33 mouse cellular contexts compared by ENCODE assay signal in the genomic region with DNA sequence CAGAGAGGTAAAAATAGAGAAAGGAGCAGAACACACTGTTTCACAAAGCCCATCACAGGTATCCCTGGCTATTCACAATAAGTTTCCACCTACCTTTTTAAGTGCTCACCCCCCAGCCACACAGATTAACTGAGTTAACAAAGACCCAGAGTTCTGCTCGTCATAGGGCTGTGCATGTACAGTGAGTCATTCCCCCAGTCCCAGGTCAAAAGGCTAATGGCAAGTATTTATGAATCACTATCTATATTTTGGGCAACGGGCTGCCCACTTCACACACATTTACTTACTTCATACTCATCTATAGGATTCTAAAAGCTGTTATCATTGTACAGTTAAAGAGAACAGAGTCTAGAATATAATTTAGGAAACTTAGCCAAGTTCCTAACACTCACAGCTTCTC.
DNase-seq lines count a peak whose midpoint lies in the region; ATAC-seq and TF ChIP-seq lines count a peak whose summit lies in the region.
"Had no signal": no experiment of that assay in that cellular context is flagged by ENCODE, and none has a peak within 500 bp of the region (broad histone marks: within the 10 kb centered on the region; RNA-seq: fewer than 3 reads in every experiment).

No protein-coding gene starts in this region.

- ATAC-seq in frontal cortex, adult (ENCODE audit: low TSS enrichment) = peak; percentile 16; the same call in 1 of the 2 replicates
- ATAC-seq in heart, embryonic 13.5 days (ENCODE audit: extremely low read depth, insufficient number of reproducible peaks, low FRiP score, low TSS enrichment) = no peak
- ATAC-seq in midbrain, embryonic 11.5 days (ENCODE audit: low FRiP score) = no peak
- ATAC-seq: activated CD4-positive, CD25-positive, alpha-beta regulatory T cell, adult 4 months; CD4-positive, CD25-positive, alpha-beta regulatory T cell, adult 4 months; intestine, embryonic 16.5 days; liver, embryonic 12.5 days; liver, postnatal 0 days; midbrain, embryonic 13.5 days had no signal

- no peaks in the 10 kb centered on the region for H3K79me2 ChIP-seq in myocyte (ENCODE audit: control insufficient read depth, insufficient read depth)

- H3K27me3 ChIP-seq in heart, embryonic 13.5 days (replicated peaks) = no peaks in the 10 kb centered on the region
- no peaks in the 10 kb centered on the region for H3K27me3 ChIP-seq in myocyte (ENCODE audit: control insufficient read depth, insufficient read depth, insufficient read length)
- no peaks in the 10 kb centered on the region for H3K27me3 ChIP-seq in midbrain, embryonic 11.5 days (ENCODE audit: control insufficient read depth, insufficient read depth, low read length)
- H3K27me3 ChIP-seq: embryonic facial prominence, embryonic 12.5 days; hindbrain, embryonic 13.5 days; liver, embryonic 12.5 days; midbrain, embryonic 13.5 days; neural tube, embryonic 15.5 days had no signal

- no peak overlapping the region for H3ac ChIP-seq in myocyte (ENCODE audit: control insufficient read depth, insufficient read length)

- no peak for TF ChIP-seq POLR2A in myocyte (IDR thresholded peaks at IDR 0.05; ENCODE audit: insufficient read length, low read depth)

- H3K4me1 ChIP-seq in heart, embryonic 13.5 days = peaks cover 60% of the 10 kb centered on the region
- H3K4me1 ChIP-seq in midbrain, embryonic 11.5 days (ENCODE audit: control insufficient read depth, insufficient read depth, low read length) = no peaks in the 10 kb centered on the region
- H3K4me1 ChIP-seq: liver, embryonic 12.5 days had no signal

- H3K4me2 ChIP-seq in heart, embryonic 13.5 days = no peak overlapping the region
- H3K4me2 ChIP-seq in myocyte (ENCODE audit: low read depth) = peak overlapping the region; percentile 40
- no peak overlapping the region for H3K4me2 ChIP-seq in midbrain, embryonic 11.5 days
- H3K4me2 ChIP-seq: embryonic facial prominence, embryonic 12.5 days; hindbrain, embryonic 13.5 days; liver, embryonic 12.5 days; midbrain, embryonic 13.5 days; neural tube, embryonic 15.5 days had no signal

- H3K4me3 ChIP-seq in heart, embryonic 13.5 days = no peak overlapping the region
- no peak overlapping the region for H3K4me3 ChIP-seq in myocyte
- no peak overlapping the region for H3K4me3 ChIP-seq in midbrain, embryonic 11.5 days (ENCODE audit: low read depth, low read length)
- H3K4me3 ChIP-seq: embryonic facial prominence, embryonic 12.5 days; forebrain, embryonic 10.5 days; hindbrain, embryonic 13.5 days; liver, embryonic 12.5 days; megakaryocyte, embryonic 14.5 days; midbrain, embryonic 13.5 days; neural tube, embryonic 15.5 days had no signal

- H3K27ac ChIP-seq in heart, embryonic 13.5 days (replicated peaks) = peak overlapping the region; percentile 81
- no peak overlapping the region for H3K27ac ChIP-seq in midbrain, embryonic 11.5 days (ENCODE audit: low read depth, low read length)
- H3K27ac ChIP-seq: embryonic facial prominence, embryonic 12.5 days; forebrain, embryonic 10.5 days; hindbrain, embryonic 13.5 days; liver, embryonic 12.5 days; midbrain, embryonic 13.5 days; neural tube, embryonic 15.5 days had no signal

- no peak overlapping the region for H3K9ac ChIP-seq in heart, embryonic 13.5 days
- no peak overlapping the region for H3K9ac ChIP-seq in midbrain, embryonic 11.5 days (ENCODE audit: low read length)
- H3K9ac ChIP-seq: embryonic facial prominence, embryonic 12.5 days; forebrain, postnatal 0 days; hindbrain, embryonic 13.5 days; liver, embryonic 12.5 days; liver, postnatal 0 days; midbrain, embryonic 13.5 days; neural tube, embryonic 15.5 days had no signal

- DNase-seq in frontal cortex, postnatal 36 days (ENCODE audit: low spot score in 2 of 2) = no peak
- DNase-seq in heart, adult 18-20 months = no peak
- peak; percentile 17 for DNase-seq in right cerebral cortex, adult 18-20 months
- DNase-seq in right cerebral cortex, postnatal 25 days = no peak
- no peak for DNase-seq in midbrain, embryonic 11.5 days (ENCODE audit: low spot score, missing footprints)
- DNase-seq: adrenal gland, adult 8-10 months; cerebellum, adult 8-10 months; cerebellum, postnatal 36 days; embryo, embryonic 11 days; forebrain, postnatal 0 days; gastrocnemius, postnatal 14 days; kidney, adult 9 months; kidney, postnatal 10 days; layer of hippocampus, postnatal 36 days; left cerebral cortex, postnatal 4 days; liver, postnatal 0 days; retina, postnatal 1 day; spleen, adult 18-20 months; thymus, adult 18-20 months; thymus, postnatal 36 days had no signal

- H3K36me3 ChIP-seq in heart, embryonic 13.5 days = no peaks in the 10 kb centered on the region
- no peaks in the 10 kb centered on the region for H3K36me3 ChIP-seq in myocyte (ENCODE audit: control insufficient read depth, insufficient read depth)
- no peaks in the 10 kb centered on the region for H3K36me3 ChIP-seq in midbrain, embryonic 11.5 days (ENCODE audit: control insufficient read depth, insufficient read depth, low read length)
- H3K36me3 ChIP-seq: embryonic facial prominence, embryonic 12.5 days; forebrain, embryonic 10.5 days; hindbrain, embryonic 13.5 days; liver, embryonic 12.5 days; midbrain, embryonic 13.5 days had no signal

- no peaks in the 10 kb centered on the region for H3K9me3 ChIP-seq in heart, embryonic 13.5 days
- H3K9me3 ChIP-seq in midbrain, embryonic 11.5 days (ENCODE audit: control insufficient read depth, low read length) = no peaks in the 10 kb centered on the region
- H3K9me3 ChIP-seq: embryonic facial prominence, embryonic 12.5 days; forebrain, embryonic 10.5 days; hindbrain, embryonic 13.5 days; liver, embryonic 12.5 days; megakaryocyte, embryonic 14.5 days; midbrain, embryonic 13.5 days; neural tube, embryonic 15.5 days had no signal

- 18% methylated on average over 2 of the region's 2 CpGs for WGBS in heart, embryonic 13.5 days
- WGBS in midbrain, embryonic 11.5 days = 77% methylated on average over 2 of the region's 2 CpGs

TF ChIP-seq in myocyte, 11 proteins besides CTCF, POLR2A, EP300 and RAD21:
- TF ChIP-seq MYOD1 (IDR thresholded peaks at IDR 0.05; ENCODE audit: control insufficient read depth in 1 of 3, insufficient read length in 2 of 3, low read depth in 2 of 3) (no peak), E2F4 (IDR thresholded peaks at IDR 0.05; ENCODE audit: insufficient read depth) (no peak), SRF (IDR thresholded peaks at IDR 0.05; ENCODE audit: control insufficient read depth, insufficient read length, low read depth) (no peak), MAX (IDR thresholded peaks at IDR 0.05; ENCODE audit: low read depth) (no peak), USF1 (IDR thresholded peaks at IDR 0.05; ENCODE audit: low read depth) (no peak), TCF12 (IDR thresholded peaks at IDR 0.05; ENCODE audit: insufficient read depth, poor library complexity, severe bottlenecking) (no peak), CEBPB (IDR thresholded peaks at IDR 0.05; ENCODE audit: insufficient read depth, poor library complexity, severe bottlenecking) (no peak), TCF3 (IDR thresholded peaks at IDR 0.05; ENCODE audit: insufficient read length, low read depth) (no peak), REST (IDR thresholded peaks at IDR 0.05; ENCODE audit: insufficient read depth, insufficient read length) (no peak), POLR2AphosphoS2 (IDR thresholded peaks at IDR 0.05; ENCODE audit: insufficient read length, low read depth) (no peak), MYOG (IDR thresholded peaks at IDR 0.05; ENCODE audit: control insufficient read depth in 1 of 3, insufficient read depth in 1 of 3, insufficient read length in 2 of 3, low read depth in 2 of 3) (no peak)
